Mouse (Mus musculus) C2C12 (cell line): ENCODE measurements around the gene Isx.

ENCODE experiments used
- CTCF ChIP-seq: IDR thresholded peaks from one replicate; pipeline ENCODE4 v1.5.1; 2011; ENCODE audit not compliant: control insufficient read depth, insufficient read depth, insufficient read length
- USF1 ChIP-seq: IDR thresholded peaks from one replicate; pipeline ENCODE4 v1.6.1; 2011; ENCODE audit warnings: low read depth, mild to moderate bottlenecking, control low read depth, moderate library complexity

DNA sequence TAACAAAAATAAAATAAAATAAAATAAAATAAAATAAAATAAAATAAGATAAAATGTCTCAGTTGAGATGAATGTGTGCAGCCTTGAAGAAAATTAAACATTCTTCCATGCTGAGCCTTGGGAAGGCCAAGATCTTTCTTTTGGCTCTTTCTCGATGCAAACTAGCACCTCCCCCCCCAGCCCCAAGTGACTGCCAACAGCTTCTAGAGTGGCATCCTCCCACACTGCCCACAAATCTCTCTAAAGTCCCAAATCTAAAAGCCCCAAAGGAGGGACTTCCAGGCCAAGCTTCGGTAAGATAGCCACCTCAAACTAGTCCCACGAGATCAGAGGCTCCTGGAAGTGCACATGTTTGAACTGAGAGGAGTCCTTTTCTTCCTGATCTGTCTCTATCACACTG is 5.7 kb downstream of the Isx start:
- TF ChIP-seq USF1 (no peak), CTCF (no peak)
